Mouse (Mus musculus): ENCODE measurements around the gene Polr1d.

GRCm38 (mm10) chr5:147071886-147072285, 5.0 kb upstream of the Polr1d start:
- TF ChIP-seq CTCF (IDR thresholded peaks at IDR 0.05; ENCODE audit: control insufficient read depth, insufficient read depth, insufficient replicate concordance, low read depth, low read length): no peak
- TF ChIP-seq POLR2A (IDR thresholded peaks at IDR 0.05; ENCODE audit: control insufficient read depth, low read depth, low read length): no peak

Data from testis, adult 2 months (tissue).